Mouse (Mus musculus) bone marrow macrophage, adult 2 months (primary cell): ENCODE data around the gene Olfr1175-ps.

ENCODE experiments used
- CTCF ChIP-seq: IDR thresholded peaks from 2 replicates; pipeline ENCODE4 v1.5.1; 2012; ENCODE audit warnings: low read depth, mild to moderate bottlenecking, low read length, moderate library complexity
- POLR2A ChIP-seq: IDR thresholded peaks from 2 replicates; pipeline ENCODE4 v1.6.1; 2012; ENCODE audit warnings: mild to moderate bottlenecking, low read depth, low read length, borderline replicate concordance

- no peak for TF ChIP-seq CTCF
- no peak for TF ChIP-seq POLR2A
These were observed 47.2 kb downstream of the Olfr1175-ps start, which contains the start of gene Olfr1173 for GRCm38 (mm10) chr2:88279775-88280174.
